Mouse (Mus musculus) left cerebral cortex, adult 8-10 months (tissue): Measurements from ENCODE around the gene Mylpf. TPM values are rescaled to one million over a fixed set of nuclear protein-coding genes. Genes with fewer than 3 reads are reported as not detected.

Experiments
- DNase-seq, 2 experiments: peaks; one replicate each; pipeline ENCODE4 v3.0.0; 2022; ENCODE audit warnings: low spot score in 2 of 2
- total RNA-seq, 4 experiments: library from RNA; stranded (reverse); gene quantifications; 2 replicates each; pipeline ENCODE4 v1.2.4; 2022

Mylpf gene
- total RNA-seq, 4 experiments from 2014 or later, result 1.9 to 21.6 (median 9.2) TPM

GRCm38 (mm10) chr7:127206606-127207005 lies 2.1 kb upstream of the Mylpf start:
- DNase-seq, result no peak

- DNase-seq, result no peak
Measured at GRCm38 (mm10) chr7:127207374-127208294, 1.1 kb upstream of the Mylpf start.

- no peak for DNase-seq
Measured at GRCm38 (mm10) chr7:127208295-127208552, 466 bp upstream of the Mylpf start, which contains the start of gene Tbc1d10b. Gene Tbc1d10b, minus strand, starts transcription at chr7:127208468.

- no peak for DNase-seq
Measured at GRCm38 (mm10) chr7:127209851-127210250, 1.2 kb downstream of the Mylpf start.

GRCm38 (mm10) chr7:127210266-127210665 lies 1.6 kb downstream of the Mylpf start:
- no peak for DNase-seq

GRCm38 (mm10) chr7:127211014-127211745 lies 2.5 kb downstream of the Mylpf start:
- no peak for DNase-seq

- DNase-seq, result no peak
Measured at GRCm38 (mm10) chr7:127212432-127213250, 4.0 kb downstream of the Mylpf start.

GRCm38 (mm10) chr7:127213485-127213884 lies 4.8 kb downstream of the Mylpf start:
- DNase-seq, result no peak

- no peak for DNase-seq
Measured at GRCm38 (mm10) chr7:127213930-127214329, 5.2 kb downstream of the Mylpf start.

GRCm38 (mm10) chr7:127214521-127214920 lies 5.8 kb downstream of the Mylpf start:
- DNase-seq, result no peak

GRCm38 (mm10) chr7:127214981-127215871 lies 6.5 kb downstream of the Mylpf start:
- DNase-seq, result no peak

GRCm38 (mm10) chr7:127216307-127216706 lies 7.6 kb downstream of the Mylpf start:
- no peak for DNase-seq

GRCm38 (mm10) chr7:127217475-127217874 lies 8.8 kb downstream of the Mylpf start:
- no peak for DNase-seq

- no peak for DNase-seq
Measured at GRCm38 (mm10) chr7:127217901-127218642, 9.4 kb downstream of the Mylpf start.

- no peak for DNase-seq
Measured at GRCm38 (mm10) chr7:127218670-127219069, 10.0 kb downstream of the Mylpf start.

- no peak for DNase-seq
Measured at GRCm38 (mm10) chr7:127220440-127220839, 11.8 kb downstream of the Mylpf start.

GRCm38 (mm10) chr7:127223106-127223505 lies 14.4 kb downstream of the Mylpf start:
- no peak for DNase-seq

GRCm38 (mm10) chr7:127223515-127224478 lies 15.1 kb downstream of the Mylpf start:
- no peak for DNase-seq

- no peak for DNase-seq
Measured at GRCm38 (mm10) chr7:127224616-127225015, 15.9 kb downstream of the Mylpf start.
